Mouse (Mus musculus): ENCODE measurements around the gene Pmvk. TPM values are rescaled to one million over a fixed set of nuclear protein-coding genes. Genes with fewer than 3 reads are reported as not detected.

The Pmvk gene
- total RNA-seq, 1 experiment from 2014 or later: 19.0 TPM

DNA sequence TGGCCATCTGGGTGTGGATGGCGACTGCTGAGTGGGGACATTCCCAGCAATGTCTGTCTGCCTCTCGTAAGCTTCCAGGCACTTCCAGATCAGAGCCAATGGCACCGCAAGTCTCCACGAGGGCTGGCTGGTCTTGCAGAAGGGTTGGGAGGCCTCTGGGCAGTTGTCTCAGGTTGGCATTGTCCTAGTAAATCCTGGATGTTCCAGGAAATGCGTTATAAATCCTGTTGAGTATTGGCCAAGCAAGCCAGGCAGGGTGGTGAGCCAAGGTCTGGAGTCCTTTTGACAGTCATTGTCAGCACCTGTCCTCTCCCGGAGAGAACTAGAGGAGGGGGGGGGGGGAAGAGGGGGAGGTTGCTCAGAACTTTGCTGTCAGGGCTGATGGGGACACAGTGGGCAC, 24.7 kb downstream of the Pmvk start:
- DNase-seq: no peak

DNA sequence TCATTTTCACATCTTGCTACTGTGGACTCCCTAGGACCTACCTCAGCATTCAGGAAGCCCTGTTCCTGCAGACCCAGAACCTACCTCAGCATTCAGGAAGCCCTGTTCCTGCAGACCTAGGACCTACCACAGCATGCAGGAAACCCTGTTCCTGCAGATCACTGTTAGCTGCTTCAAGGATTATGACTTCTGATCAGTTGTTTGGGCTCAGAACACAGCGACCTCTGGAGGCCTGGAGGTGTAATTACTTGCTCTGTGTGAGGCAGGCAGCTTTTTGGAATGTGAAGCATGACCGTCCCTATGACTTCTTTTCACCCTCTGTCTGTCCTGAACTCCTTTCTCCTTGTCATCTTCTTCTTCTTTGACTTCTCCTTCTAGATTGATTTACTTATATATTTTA, 27.1 kb downstream of the Pmvk start:
- DNase-seq: peak; percentile 67

DNA sequence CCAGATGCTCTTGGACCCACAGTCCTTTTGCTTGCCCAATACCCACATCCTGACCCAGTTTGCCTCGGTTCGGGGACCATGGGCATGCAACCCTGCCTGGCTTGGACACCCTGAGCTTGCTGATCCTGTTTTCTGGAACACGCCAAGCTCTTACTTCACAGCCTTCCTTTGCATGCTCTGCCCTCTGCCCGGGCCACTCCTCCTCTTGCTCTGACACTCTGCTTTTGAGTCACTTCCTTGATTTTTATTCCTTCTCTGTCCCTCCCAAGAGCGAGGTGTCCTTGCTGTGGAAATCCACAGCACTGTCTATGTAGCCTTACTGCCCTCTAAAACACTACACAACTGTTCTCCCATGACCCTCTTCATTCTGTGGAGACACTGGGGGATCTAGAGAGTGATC, 27.9 kb downstream of the Pmvk start:
- no peak for DNase-seq

- DNase-seq: peak; percentile 88
These were observed 30.6 kb downstream of the Pmvk start for GRCm38 (mm10) chr3:89484766-89485524.

- no peak for DNase-seq
These were observed 31.8 kb downstream of the Pmvk start for GRCm38 (mm10) chr3:89486111-89486510.

GRCm38 (mm10) chr3:89486916-89487702, 32.8 kb downstream of the Pmvk start:
- no peak for DNase-seq

GRCm38 (mm10) chr3:89490790-89491189, 36.4 kb downstream of the Pmvk start:
- DNase-seq: no peak

DNA sequence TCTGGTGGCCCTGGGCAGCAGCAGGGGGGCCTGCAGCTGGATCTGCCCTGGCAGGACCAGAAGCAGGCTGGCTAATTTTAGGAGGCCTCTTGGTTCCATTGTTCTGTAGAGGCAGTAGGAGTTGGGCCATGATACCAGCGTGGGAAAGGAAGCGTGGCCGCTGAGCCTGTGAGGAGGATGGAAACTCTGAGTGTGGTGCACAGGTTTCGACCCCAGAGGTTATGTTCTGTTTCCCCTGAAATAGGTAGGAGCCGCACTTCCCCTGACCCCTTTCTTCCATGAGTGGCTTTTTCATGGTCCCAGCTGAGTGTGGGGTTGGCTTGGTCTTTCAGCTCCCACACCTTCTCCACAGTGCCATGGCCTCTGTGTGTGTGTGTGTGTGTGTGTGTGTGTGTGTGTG, 37.2 kb downstream of the Pmvk start:
- DNase-seq: no peak

- DNase-seq: no peak
These were observed 38.4 kb downstream of the Pmvk start for GRCm38 (mm10) chr3:89492701-89493151.

DNA sequence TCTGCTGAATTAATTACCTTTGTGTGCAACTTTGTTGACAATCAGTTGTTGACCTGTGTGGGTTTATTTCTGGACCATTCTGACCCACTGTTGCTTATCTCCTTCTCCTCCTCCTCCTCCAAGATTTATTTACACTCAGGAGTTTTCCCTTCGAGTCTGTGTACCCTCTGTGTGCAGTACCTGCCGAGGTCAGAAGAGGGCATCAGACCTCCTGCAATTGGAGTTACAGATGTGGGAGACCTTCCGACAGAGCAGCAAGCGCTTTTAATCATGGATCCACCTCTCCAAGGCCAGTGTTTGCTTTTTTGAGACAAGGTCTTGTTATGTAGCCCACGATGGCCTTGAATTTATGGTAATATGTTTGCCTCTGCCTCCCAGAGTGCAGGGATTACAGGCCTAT, 40.3 kb downstream of the Pmvk start:
- DNase-seq: no peak

- no peak for DNase-seq
These were observed 42.0 kb downstream of the Pmvk start for GRCm38 (mm10) chr3:89496366-89496765.

DNA sequence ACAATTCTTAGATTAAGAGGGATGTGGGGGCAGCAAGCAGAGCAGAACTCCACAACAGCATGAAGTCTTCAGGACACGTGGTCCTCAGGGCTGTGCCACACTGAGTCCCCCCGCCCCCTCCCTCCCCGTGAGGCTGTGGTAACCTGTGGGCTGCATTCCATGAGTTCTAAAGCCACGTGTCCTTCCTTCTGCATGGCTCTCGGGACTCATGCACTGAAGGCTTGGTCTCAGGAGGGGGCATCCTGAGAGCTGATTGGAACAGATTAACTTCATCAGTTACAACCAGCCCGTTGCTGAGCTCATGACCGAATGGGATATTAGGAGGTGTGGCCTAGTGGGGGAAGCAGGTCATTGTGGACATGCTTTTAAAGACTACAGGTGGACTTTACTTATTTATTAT, 45.4 kb downstream of the Pmvk start:
- no peak for DNase-seq

DNA sequence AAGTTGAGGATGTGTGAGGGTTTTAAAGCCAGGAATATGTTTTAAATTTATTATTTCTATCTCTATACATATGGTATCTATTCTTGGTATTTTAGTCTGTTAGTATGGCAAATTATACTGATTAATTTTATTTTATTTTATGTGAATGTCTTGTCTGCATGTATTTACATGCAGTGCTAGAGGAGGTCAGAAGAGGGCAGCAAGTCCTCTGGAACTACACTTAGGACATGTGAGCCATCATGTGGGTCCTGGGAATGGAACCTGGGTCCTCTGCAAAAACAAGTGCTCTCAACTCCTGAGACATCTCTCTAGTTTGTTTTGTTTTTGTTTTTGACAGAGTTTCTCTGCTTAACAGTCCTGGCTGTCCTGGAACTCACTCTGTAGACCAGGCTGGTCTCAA, 47.1 kb downstream of the Pmvk start:
- no peak for DNase-seq

GRCm38 (mm10) chr3:89502551-89502950, 48.2 kb downstream of the Pmvk start:
- no peak for DNase-seq

GRCm38 (mm10) chr3:89508041-89508440, 53.7 kb downstream of the Pmvk start:
- DNase-seq: no peak

- peak; percentile 68 for DNase-seq
These were observed 56.6 kb downstream of the Pmvk start for GRCm38 (mm10) chr3:89510979-89511378.

- DNase-seq: no peak
These were observed 57.1 kb downstream of the Pmvk start for GRCm38 (mm10) chr3:89511400-89511799.

DNA sequence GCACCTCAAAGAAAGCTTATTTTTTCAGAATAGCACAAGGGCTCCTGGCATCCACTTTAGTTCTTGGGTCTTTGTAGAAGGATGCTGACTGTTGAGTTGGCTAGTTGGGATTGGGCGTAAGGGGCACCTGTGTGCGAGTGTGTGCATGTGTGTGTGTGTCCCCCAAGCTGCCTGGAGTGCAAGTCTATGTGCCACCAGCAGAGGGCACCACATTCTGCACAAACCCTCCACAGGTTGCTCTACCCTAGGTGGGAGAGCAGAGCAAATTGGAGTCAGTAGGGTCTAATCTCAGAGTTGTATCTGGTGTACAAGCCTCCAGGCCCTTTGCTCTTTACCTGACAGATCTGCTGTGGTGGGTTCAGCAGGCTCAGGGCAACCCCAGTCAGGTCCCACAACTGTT, 57.9 kb downstream of the Pmvk start:
- DNase-seq: peak; percentile 50

- no peak for DNase-seq
These were observed 61.1 kb downstream of the Pmvk start for GRCm38 (mm10) chr3:89515444-89515843.

DNA sequence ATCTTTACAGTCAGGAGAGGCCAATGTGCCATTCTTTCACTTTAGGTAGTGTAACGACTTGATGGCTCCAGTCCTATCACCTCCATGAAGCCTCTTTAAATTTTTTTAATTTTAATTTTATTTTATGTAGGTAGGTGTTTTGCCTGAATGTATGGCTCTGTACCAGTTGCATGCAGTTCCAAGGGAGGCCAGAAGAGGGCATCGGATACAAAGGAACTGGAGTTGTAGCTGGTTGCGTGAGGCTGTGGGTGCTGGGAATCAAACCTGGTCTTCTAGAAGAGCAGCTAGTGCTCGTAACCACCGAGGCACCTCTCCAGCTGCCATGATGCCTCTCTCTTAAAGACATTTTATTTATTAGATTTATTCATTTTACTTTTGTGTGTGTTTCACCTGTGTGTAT, 62.0 kb downstream of the Pmvk start:
- DNase-seq: no peak

All from adrenal gland, postnatal 14 days (tissue).